Mouse (Mus musculus) heart, embryonic 15.5 days (tissue): ENCODE data around the gene Limd2. TPM values are rescaled to one million over a fixed set of nuclear protein-coding genes. Genes with fewer than 3 reads are reported as not detected.
"Not testable (repeated sequence)": the region's sequence is repeated elsewhere in the genome, so short reads cannot be mapped to it uniquely, and the experiment has no call there.

ENCODE experiments used
- ATAC-seq: fragments of 200-750 bp; cut with Nextera tagmentation; replicated peaks from 2 replicates; pipeline ENCODE4 v1.8.0; 2017; ENCODE audit warnings: low read depth, moderate TSS enrichment; ENCODE audit not compliant: insufficient number of reproducible peaks, insufficient read depth, low FRiP score
- H3K27ac ChIP-seq: fragments of 300-500 bp; sonication (generic); 2 replicates; pipeline ENCODE4 v1.5.1; 2015; ENCODE audit warnings: mild to moderate bottlenecking, inconsistent platforms
- H3K27me3 ChIP-seq: fragments of 300-500 bp; sonication (generic); 2 replicates; pipeline ENCODE4 v1.6.1; 2015; ENCODE audit warnings: inconsistent platforms
- H3K36me3 ChIP-seq: fragments of 300-500 bp; sonication (generic); 2 replicates; pipeline ENCODE4 v1.6.1; 2015; ENCODE audit warnings: mild to moderate bottlenecking, inconsistent platforms
- H3K4me1 ChIP-seq: fragments of 300-500 bp; sonication (generic); replicated peaks from 2 replicates; pipeline ENCODE4 v1.6.1; 2015; ENCODE audit warnings: inconsistent platforms
- H3K4me2 ChIP-seq: fragments of 300-500 bp; sonication (generic); 2 replicates; pipeline ENCODE4 v1.6.1; 2015; ENCODE audit warnings: inconsistent platforms, mild to moderate bottlenecking, moderate library complexity
- H3K4me3 ChIP-seq: fragments of 300-500 bp; sonication (generic); 2 replicates; pipeline ENCODE4 v1.5.1; 2015; ENCODE audit warnings: mild to moderate bottlenecking, inconsistent platforms
- H3K9ac ChIP-seq: fragments of 300-500 bp; sonication (generic); 2 replicates; pipeline ENCODE4 v1.6.1; 2015; ENCODE audit warnings: mild to moderate bottlenecking, inconsistent platforms
- H3K9me3 ChIP-seq: fragments of 300-500 bp; sonication (generic); replicated peaks from 2 replicates; pipeline ENCODE4 v1.6.1; 2016; ENCODE audit warnings: inconsistent platforms
- WGBS: fragments of 180-500 bp; shearing (Covaris S2); methylation state at CpG from one replicate; pipeline ENCODE4 v1.1.7; 2015; ENCODE audit warnings: mixed read lengths; 5-methylcytosine and 5-hydroxymethylcytosine counted together
- polyA plus RNA-seq: library from polyadenylated mRNA; unstranded; fragments of >200 nt; fragmentation: Nextera tagmentation; extraction: Ambion mirVana; gene quantifications from 2 replicates; pipeline ENCODE4 v1.2.1, GENCODE M21; 2015

Gene Limd2
- polyA plus RNA-seq, 1 experiment from 2014 or later: 75.9 TPM

GRCm38 (mm10) chr11:106155761-106156160 lies 4.9 kb downstream of the Limd2 start:
- ATAC-seq: no peak
- no peaks in the 10 kb centered on the region for H3K27me3 ChIP-seq
- no peak overlapping the region for H3K4me3 ChIP-seq
- no peaks in the 10 kb centered on the region for H3K9me3 ChIP-seq
- H3K36me3 ChIP-seq: peaks cover 55% of the 10 kb centered on the region
- no peak overlapping the region for H3K27ac ChIP-seq
- H3K9ac ChIP-seq: no peak overlapping the region
- 58% methylated on average over 3 of the region's 3 CpGs for WGBS
- peaks cover 28% of the 10 kb centered on the region for H3K4me1 ChIP-seq
- H3K4me2 ChIP-seq: no peak overlapping the region

GRCm38 (mm10) chr11:106154770-106155169 lies 5.9 kb downstream of the Limd2 start:
- peaks cover 65% of the 10 kb centered on the region for H3K36me3 ChIP-seq
- WGBS: 53% methylated on average over 2 of the region's 2 CpGs
- H3K4me3 ChIP-seq: no peak overlapping the region

GRCm38 (mm10) chr11:106154091-106154490 lies 6.6 kb downstream of the Limd2 start:
- no peak overlapping the region for H3K27ac ChIP-seq
- H3K9me3 ChIP-seq: no peaks in the 10 kb centered on the region
- H3K9ac ChIP-seq: no peak overlapping the region
- H3K4me2 ChIP-seq: no peak overlapping the region
- WGBS: 75% methylated on average over 5 of the region's 5 CpGs
- H3K27me3 ChIP-seq: no peaks in the 10 kb centered on the region
- no peak for ATAC-seq
- peaks cover 71% of the 10 kb centered on the region for H3K36me3 ChIP-seq
- H3K4me1 ChIP-seq: peaks cover 18% of the 10 kb centered on the region
- H3K4me3 ChIP-seq: no peak overlapping the region

More at GRCm38 (mm10) chr11:106154770-106155169, 5.9 kb downstream of the Limd2 start:
- H3K4me1 ChIP-seq: peaks cover 25% of the 10 kb centered on the region
- 0 out of 2 replicates have a peak overlapping the region, but pooled peaks have one; percentile 3 for H3K27ac ChIP-seq
- H3K4me2 ChIP-seq: no peak overlapping the region
- H3K9me3 ChIP-seq: no peaks in the 10 kb centered on the region
- no peak for ATAC-seq
- H3K9ac ChIP-seq: no peak overlapping the region
- no peaks in the 10 kb centered on the region for H3K27me3 ChIP-seq

- no peak overlapping the region for H3K4me2 ChIP-seq
- ATAC-seq: no peak
Observed at GRCm38 (mm10) chr11:106152132-106152531, 8.5 kb downstream of the Limd2 start.

GRCm38 (mm10) chr11:106151219-106151618 lies 9.4 kb downstream of the Limd2 start:
- Histone ChIP-seq H3K27me3 (no peaks in the 10 kb centered on the region), H3K36me3 (peaks cover 78% of the 10 kb centered on the region), H3K9me3 (no peaks in the 10 kb centered on the region)

More at GRCm38 (mm10) chr11:106152132-106152531, 8.5 kb downstream of the Limd2 start:
- H3K27me3 ChIP-seq: no peaks in the 10 kb centered on the region
- H3K9ac ChIP-seq: no peak overlapping the region
- H3K4me3 ChIP-seq: no peak overlapping the region
- no peaks in the 10 kb centered on the region for H3K9me3 ChIP-seq
- WGBS: 79% methylated on average over 8 of the region's 8 CpGs
- 0 out of 2 replicates have a peak, but pooled peaks cover 3% of the 10 kb centered on the region for H3K4me1 ChIP-seq
- H3K27ac ChIP-seq: no peak overlapping the region
- peaks cover 80% of the 10 kb centered on the region for H3K36me3 ChIP-seq

GRCm38 (mm10) chr11:106134580-106135528 lies 25.8 kb downstream of the Limd2 start:
- H3K9me3 ChIP-seq: no peaks in the 10 kb centered on the region
- WGBS: 14% methylated on average over 8 of the region's 8 CpGs
- H3K4me3 ChIP-seq: peak overlapping the region; percentile 11; the same call in 1 of the 2 replicates
- H3K4me1 ChIP-seq: peaks cover 19% of the 10 kb centered on the region
- H3K4me2 ChIP-seq: peak overlapping the region; percentile 47
- H3K27ac ChIP-seq: peak overlapping the region; percentile 86
- peak overlapping the region; percentile 11 for H3K9ac ChIP-seq
- peaks cover 8% of the 10 kb centered on the region; the same call in 1 of the 2 replicates for H3K36me3 ChIP-seq
- H3K27me3 ChIP-seq: no peaks in the 10 kb centered on the region
- peak; percentile 91 for ATAC-seq

More at GRCm38 (mm10) chr11:106151219-106151618, 9.4 kb downstream of the Limd2 start:
- no peak overlapping the region for H3K4me3 ChIP-seq
- H3K4me2 ChIP-seq: no peak overlapping the region
- 82% methylated on average over 3 of the region's 3 CpGs for WGBS
- no peak overlapping the region for H3K27ac ChIP-seq
- no peak for ATAC-seq
- H3K9ac ChIP-seq: no peak overlapping the region
- no peaks in the 10 kb centered on the region for H3K4me1 ChIP-seq

GRCm38 (mm10) chr11:106132516-106132915 lies 28.1 kb downstream of the Limd2 start:
- Histone ChIP-seq H3K4me1 (peaks cover 19% of the 10 kb centered on the region), H3K27ac (no peak overlapping the region), H3K27me3 (no peaks in the 10 kb centered on the region), H3K36me3 (peaks cover 10% of the 10 kb centered on the region), H3K4me2 (no peak overlapping the region), H3K9me3 (no peaks in the 10 kb centered on the region), H3K9ac (no peak overlapping the region), H3K4me3 (no peak overlapping the region)
- ATAC-seq: no peak
- 87% methylated on average over 5 of the region's 5 CpGs for WGBS

- Histone ChIP-seq H3K4me3 (no peak overlapping the region), H3K4me1 (peaks cover 9% of the 10 kb centered on the region), H3K27ac (no peak overlapping the region), H3K9ac (no peak overlapping the region), H3K4me2 (no peak overlapping the region), H3K36me3 (peaks cover 15% of the 10 kb centered on the region), H3K9me3 (no peaks in the 10 kb centered on the region), H3K27me3 (no peaks in the 10 kb centered on the region)
- ATAC-seq: no peak
- WGBS: 59% methylated on average over 1 of the region's 1 CpGs
Observed at GRCm38 (mm10) chr11:106129477-106129876, 31.2 kb downstream of the Limd2 start.

- not testable (repeated sequence) for H3K27ac ChIP-seq, H3K9me3 ChIP-seq, H3K4me3 ChIP-seq, H3K9ac ChIP-seq, H3K27me3 ChIP-seq, ATAC-seq, H3K4me2 ChIP-seq, H3K4me1 ChIP-seq
- H3K36me3 ChIP-seq: peaks cover 25% of the 10 kb centered on the region
- 89% methylated on average over 6 of the region's 6 CpGs for WGBS
Observed at GRCm38 (mm10) chr11:106126727-106127373, 33.8 kb downstream of the Limd2 start.

- 63% methylated on average over 1 of the region's 1 CpGs for WGBS
- Histone ChIP-seq H3K4me2 (no peak overlapping the region), H3K36me3 (peaks cover 28% of the 10 kb centered on the region), H3K27ac (no peak overlapping the region), H3K4me1 (peaks cover 3% of the 10 kb centered on the region; the same call in 1 of the 2 replicates), H3K9me3 (no peaks in the 10 kb centered on the region), H3K4me3 (no peak overlapping the region), H3K27me3 (no peaks in the 10 kb centered on the region), H3K9ac (no peak overlapping the region)
- no peak for ATAC-seq
Observed at GRCm38 (mm10) chr11:106125827-106126226, 34.8 kb downstream of the Limd2 start.

GRCm38 (mm10) chr11:106124784-106125183 lies 35.9 kb downstream of the Limd2 start:
- Histone ChIP-seq H3K4me3 (no peak overlapping the region), H3K9ac (no peak overlapping the region), H3K4me2 (no peak overlapping the region), H3K36me3 (peaks cover 32% of the 10 kb centered on the region), H3K27me3 (no peaks in the 10 kb centered on the region), H3K9me3 (no peaks in the 10 kb centered on the region), H3K4me1 (peaks cover 3% of the 10 kb centered on the region; the same call in 1 of the 2 replicates), H3K27ac (no peak overlapping the region)
- WGBS: 73% methylated on average over 4 of the region's 4 CpGs
- ATAC-seq: no peak
